Mouse (Mus musculus): ENCODE data around the gene Krtap7-1. TPM values are rescaled to one million over a fixed set of nuclear protein-coding genes. Genes with fewer than 3 reads are reported as not detected.

The Krtap7-1 gene
- polyA plus RNA-seq, 1 experiment = not detected

DNA sequence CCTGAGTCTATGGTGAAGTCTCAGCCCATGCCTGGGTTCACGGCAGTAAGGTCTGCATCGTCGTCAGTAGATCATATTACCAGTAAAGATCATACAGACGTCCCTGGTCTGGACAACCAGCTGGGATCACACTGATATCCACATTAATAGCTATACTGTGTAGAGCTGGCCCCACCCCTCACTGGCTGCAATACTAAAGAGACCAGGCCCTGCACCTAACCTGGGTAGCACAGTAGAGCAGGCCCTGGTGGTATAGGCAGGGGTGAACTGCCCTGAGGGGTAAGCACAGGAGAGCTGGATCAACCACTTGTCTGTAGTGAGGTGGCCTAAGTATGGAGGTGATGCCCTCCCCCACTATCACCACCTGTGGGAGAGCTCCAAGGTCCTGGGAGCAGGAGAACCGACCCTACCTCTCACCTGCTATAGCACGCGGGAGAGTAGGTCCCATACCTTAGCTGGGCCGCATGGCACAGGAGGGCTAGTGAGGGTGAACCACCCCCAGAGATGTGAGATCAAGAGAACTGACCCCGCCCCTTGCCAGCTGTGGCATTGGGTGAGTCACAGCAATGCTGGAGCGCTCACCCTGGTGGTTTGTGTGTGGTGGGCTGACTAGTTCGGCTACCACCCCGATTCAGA is 30.3 kb downstream of the Krtap7-1 start:
- no peak overlapping the region for H3K4me3 ChIP-seq (replicated peaks; ENCODE audit: control insufficient read depth, low read depth, low read length)
- no peaks in the 10 kb centered on the region for H3K4me1 ChIP-seq (ENCODE audit: control insufficient read depth, insufficient read depth, low read length)
- H3K27ac ChIP-seq (ENCODE audit: control insufficient read depth, insufficient read depth, low read depth, low read length, poor library complexity) = no peak overlapping the region
- 83% methylated on average over 12 of the region's 12 CpGs for WGBS
- TF ChIP-seq CTCF (IDR thresholded peaks at IDR 0.05; ENCODE audit: control insufficient read depth, insufficient read depth, low read length) = no peak
- no peak for TF ChIP-seq POLR2A (IDR thresholded peaks at IDR 0.05; ENCODE audit: borderline replicate concordance, control insufficient read depth, low read depth, low read length)

DNA sequence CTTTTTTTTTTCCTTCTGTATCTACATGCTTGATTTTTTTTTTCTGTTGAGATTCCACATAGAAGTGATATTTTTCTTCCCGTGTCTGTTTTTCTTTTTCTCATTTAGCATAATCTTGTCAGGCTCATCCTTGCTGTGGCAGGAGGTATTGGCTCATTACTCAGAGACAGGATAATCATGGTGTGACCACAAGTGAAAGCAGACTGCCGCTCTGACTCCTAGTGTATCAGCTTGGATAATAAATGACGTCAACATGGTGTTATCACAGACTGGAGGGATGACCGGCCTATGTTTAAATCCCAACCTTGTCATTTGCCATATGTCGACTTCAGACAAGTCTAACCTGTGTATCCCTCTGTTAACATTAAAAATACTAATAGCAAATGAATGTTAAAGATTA is 46.9 kb downstream of the Krtap7-1 start:
- TF ChIP-seq POLR2A (IDR thresholded peaks at IDR 0.05; ENCODE audit: borderline replicate concordance, control insufficient read depth, low read depth, low read length) = no peak
- TF ChIP-seq CTCF (IDR thresholded peaks at IDR 0.05; ENCODE audit: control insufficient read depth, insufficient read depth, low read length) = no peak
- no peaks in the 10 kb centered on the region for H3K4me1 ChIP-seq (ENCODE audit: control insufficient read depth, insufficient read depth, low read length)
- 80% methylated on average over 5 of the region's 5 CpGs for WGBS
- no peak overlapping the region for H3K27ac ChIP-seq (ENCODE audit: control insufficient read depth, insufficient read depth, low read depth, low read length, poor library complexity)
- H3K4me3 ChIP-seq (replicated peaks; ENCODE audit: control insufficient read depth, low read depth, low read length) = no peak overlapping the region

Other genes starting within 250 kb of the Krtap7-1 start
- not detected in 2 replicates for gene Krtap21-1, start 104.5 kb downstream of the Krtap7-1 start, polyA plus RNA-seq (2011; ENCODE audit: insufficient read depth, insufficient read length, low replicate concordance, missing spikeins)
- not detected in 2 replicates for gene Krtap6-2, start 88.2 kb downstream of the Krtap7-1 start, polyA plus RNA-seq (2011; ENCODE audit: insufficient read depth, insufficient read length, low replicate concordance, missing spikeins)
- not detected in 2 replicates for gene Krtap8-1, start 20.4 kb downstream of the Krtap7-1 start, polyA plus RNA-seq (2011; ENCODE audit: insufficient read depth, insufficient read length, low replicate concordance, missing spikeins)
- gene Krtap11-1, start 62.9 kb upstream of the Krtap7-1 start, polyA plus RNA-seq (2011; ENCODE audit: insufficient read depth, insufficient read length, low replicate concordance, missing spikeins) = not detected in 2 replicates

Measured in bone marrow, adult 2 months (tissue).